Mouse (Mus musculus) right cerebral cortex, adult 18-20 months (tissue): Measurements from ENCODE around the gene Nckap1l.

Source experiments
- DNase-seq: peaks from one replicate; pipeline ENCODE4 v3.0.0; 2022; ENCODE audit warnings: mixed read lengths

The Nckap1l gene

GRCm38 (mm10) chr15:103501186-103501585 lies 47.6 kb downstream of the Nckap1l start:
- no peak for DNase-seq

- peak; percentile 71 for DNase-seq
These were observed 49.0 kb downstream of the Nckap1l start, which contains the start of gene Pde1b for GRCm38 (mm10) chr15:103502435-103503250. Gene Pde1b, plus strand, starts transcription at chr15:103503034.

- DNase-seq, result no peak
These were observed 49.6 kb downstream of the Nckap1l start for GRCm38 (mm10) chr15:103503251-103503600.

GRCm38 (mm10) chr15:103503660-103504059 lies 50.1 kb downstream of the Nckap1l start:
- peak; percentile 32 for DNase-seq

- DNase-seq, result no peak
These were observed 55.7 kb downstream of the Nckap1l start for GRCm38 (mm10) chr15:103509317-103509716.

- peak; percentile 77 for DNase-seq
These were observed 58.1 kb downstream of the Nckap1l start for GRCm38 (mm10) chr15:103511652-103512051.

- no peak for DNase-seq
These were observed 60.0 kb downstream of the Nckap1l start for GRCm38 (mm10) chr15:103513621-103514031.

GRCm38 (mm10) chr15:103514119-103514518 lies 60.5 kb downstream of the Nckap1l start:
- DNase-seq, result peak; percentile 76

GRCm38 (mm10) chr15:103514914-103515313 lies 61.3 kb downstream of the Nckap1l start:
- no peak for DNase-seq

GRCm38 (mm10) chr15:103518600-103519385 lies 65.2 kb downstream of the Nckap1l start:
- no peak for DNase-seq

GRCm38 (mm10) chr15:103519386-103520378 lies 66.1 kb downstream of the Nckap1l start:
- no peak for DNase-seq

GRCm38 (mm10) chr15:103522458-103523099 lies 69.0 kb downstream of the Nckap1l start:
- no peak for DNase-seq

- DNase-seq, result no peak
These were observed 69.6 kb downstream of the Nckap1l start for GRCm38 (mm10) chr15:103523156-103523555.

GRCm38 (mm10) chr15:103530372-103530771 lies 76.8 kb downstream of the Nckap1l start:
- peak; percentile 79 for DNase-seq

- no peak for DNase-seq
These were observed 80.5 kb downstream of the Nckap1l start for GRCm38 (mm10) chr15:103534054-103534620.

- no peak for DNase-seq
These were observed 81.4 kb downstream of the Nckap1l start for GRCm38 (mm10) chr15:103535030-103535429.

- DNase-seq, result no peak
These were observed 82.2 kb downstream of the Nckap1l start for GRCm38 (mm10) chr15:103535786-103536185.

- DNase-seq, result no peak
These were observed 82.9 kb downstream of the Nckap1l start for GRCm38 (mm10) chr15:103536456-103536855.

GRCm38 (mm10) chr15:103537011-103537821 lies 83.6 kb downstream of the Nckap1l start:
- peak; percentile 76 for DNase-seq

GRCm38 (mm10) chr15:103537822-103538213 lies 84.2 kb downstream of the Nckap1l start, which contains the start of gene Ppp1r1a:
Gene Ppp1r1a, minus strand, starts transcription at chr15:103538003.
- DNase-seq, result peak; percentile 76

GRCm38 (mm10) chr15:103539259-103539658 lies 85.7 kb downstream of the Nckap1l start:
- DNase-seq, result no peak
